Mouse (Mus musculus) forebrain, embryonic 11.5 days (tissue): Measurements from ENCODE around the gene Cptp. TPM values are rescaled to one million over a fixed set of nuclear protein-coding genes. Genes with fewer than 3 reads are reported as not detected.

ENCODE experiments used
- ATAC-seq: fragments of 200-750 bp; cut with Nextera tagmentation; replicated peaks from 2 replicates; pipeline ENCODE4 v1.8.0; 2017; ENCODE audit warnings: moderate TSS enrichment; ENCODE audit not compliant: low FRiP score
- DNase-seq: peaks from one replicate; pipeline ENCODE4 v3.0.0-alpha.2; 2017; ENCODE audit warnings: low spot score
- H3K27ac ChIP-seq: fragments of 300-500 bp; sonication (generic); 2 replicates; pipeline ENCODE4 v1.5.1; 2014; ENCODE audit warnings: low read depth, low read length
- H3K27me3 ChIP-seq: fragments of 300-500 bp; sonication (generic); 2 replicates; pipeline ENCODE4 v1.6.1; 2014; ENCODE audit warnings: mild to moderate bottlenecking, low read length, mixed read lengths; ENCODE audit not compliant: control insufficient read depth, insufficient read depth
- H3K36me3 ChIP-seq: fragments of 300-500 bp; sonication (generic); 2 replicates; pipeline ENCODE4 v1.6.1; 2014; ENCODE audit warnings: mild to moderate bottlenecking, low read length, moderate library complexity, mixed read lengths; ENCODE audit not compliant: control insufficient read depth, insufficient read depth
- H3K4me1 ChIP-seq: fragments of 300-500 bp; sonication (generic); replicated peaks from 2 replicates; pipeline ENCODE4 v1.6.1; 2014; ENCODE audit warnings: low read length, mixed read lengths; ENCODE audit not compliant: control insufficient read depth, insufficient read depth
- H3K4me2 ChIP-seq: fragments of 300-500 bp; sonication (generic); 2 replicates; pipeline ENCODE4 v1.6.1; 2014; ENCODE audit warnings: low read depth, mild to moderate bottlenecking, low read length, moderate library complexity, mixed read lengths; ENCODE audit not compliant: severe bottlenecking
- H3K4me3 ChIP-seq: fragments of 300-500 bp; sonication (generic); 2 replicates; pipeline ENCODE4 v1.5.1; 2014; ENCODE audit warnings: low read depth, low read length
- H3K9ac ChIP-seq: fragments of 300-500 bp; sonication (generic); 2 replicates; pipeline ENCODE4 v1.6.1; 2014; ENCODE audit warnings: low read length
- H3K9me3 ChIP-seq: fragments of 300-500 bp; sonication (generic); 2 replicates; pipeline ENCODE4 v1.6.1; 2016; ENCODE audit warnings: low read length, mixed read lengths; ENCODE audit not compliant: control insufficient read depth
- WGBS: fragments of 180-500 bp; shearing (Covaris S2); extraction: QIAGEN DNeasy Blood & Tissue Kit; methylation state at CpG from one replicate; pipeline ENCODE4 v1.1.7; 2014; 5-methylcytosine and 5-hydroxymethylcytosine counted together
- polyA plus RNA-seq: library from polyadenylated mRNA; unstranded; fragments of >200 nt; fragmentation: Nextera tagmentation; extraction: Ambion mirVana; gene quantifications from 2 replicates; pipeline ENCODE4 v1.2.1, GENCODE M21; 2014

Cptp gene
- polyA plus RNA-seq, 1 experiment from 2014 or later, result 22.3 TPM

DNA sequence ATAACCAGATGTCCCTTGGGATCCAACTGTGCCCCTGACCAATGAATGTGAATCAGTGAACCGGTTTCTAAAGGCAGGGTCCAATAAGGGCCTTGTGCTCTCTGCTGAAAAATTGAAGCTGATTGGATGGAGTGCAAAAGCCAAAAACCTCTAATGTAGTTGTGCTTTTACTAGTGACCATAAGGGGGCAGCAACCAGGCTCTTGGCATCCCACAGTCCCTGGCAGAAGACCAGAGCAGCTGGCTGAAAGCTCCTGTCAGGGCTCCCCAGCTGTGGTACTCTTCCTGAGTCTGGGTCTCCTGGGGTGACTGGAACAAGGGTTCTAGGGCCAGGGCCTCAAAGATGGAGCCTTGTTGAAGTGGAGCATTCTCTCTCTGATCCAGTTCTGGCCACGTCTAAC lies 35.4 kb downstream of the Cptp start:
- 40% methylated on average over 2 of the region's 2 CpGs for WGBS
- no peak overlapping the region for H3K4me3 ChIP-seq
- no peak overlapping the region for H3K9ac ChIP-seq
- peaks cover 12% of the 10 kb centered on the region for H3K4me1 ChIP-seq
- H3K36me3 ChIP-seq, result no peaks in the 10 kb centered on the region; the same call in 1 of the 2 replicates
- H3K27ac ChIP-seq, result no peak overlapping the region
- ATAC-seq (peak; percentile 15), DNase-seq (peak; percentile 79)
- no peak overlapping the region for H3K4me2 ChIP-seq
- no peaks in the 10 kb centered on the region for H3K9me3 ChIP-seq
- no peaks in the 10 kb centered on the region for H3K27me3 ChIP-seq

DNA sequence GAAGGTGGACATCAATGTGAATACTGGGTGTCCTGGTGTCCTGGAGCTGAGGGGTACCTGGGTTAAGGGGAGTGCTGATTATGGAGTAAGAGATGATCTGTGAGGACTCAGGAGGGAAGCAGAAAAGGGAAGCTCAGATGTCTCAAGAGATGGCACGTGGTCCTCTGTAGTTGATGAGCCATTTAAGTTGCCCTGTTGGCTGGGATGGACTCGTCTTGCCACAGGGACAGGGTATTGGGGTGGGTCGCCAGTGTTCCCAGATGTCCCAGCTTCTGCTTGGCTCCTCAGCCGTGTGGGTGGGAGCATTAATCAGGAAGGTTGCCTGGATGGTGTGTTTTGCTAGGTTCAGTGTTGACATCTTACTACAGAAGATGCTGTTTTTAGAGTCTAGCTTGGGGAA lies 36.0 kb downstream of the Cptp start:
- peaks cover 12% of the 10 kb centered on the region for H3K4me1 ChIP-seq
- ATAC-seq (no peak), DNase-seq (no peak)
- H3K36me3 ChIP-seq, result no peaks in the 10 kb centered on the region; the same call in 1 of the 2 replicates
- no peak overlapping the region for H3K9ac ChIP-seq
- 83% methylated on average over 4 of the region's 4 CpGs for WGBS
- H3K27me3 ChIP-seq, result no peaks in the 10 kb centered on the region
- H3K4me2 ChIP-seq, result no peak overlapping the region
- no peak overlapping the region for H3K4me3 ChIP-seq
- no peaks in the 10 kb centered on the region for H3K9me3 ChIP-seq
- no peak overlapping the region for H3K27ac ChIP-seq

DNA sequence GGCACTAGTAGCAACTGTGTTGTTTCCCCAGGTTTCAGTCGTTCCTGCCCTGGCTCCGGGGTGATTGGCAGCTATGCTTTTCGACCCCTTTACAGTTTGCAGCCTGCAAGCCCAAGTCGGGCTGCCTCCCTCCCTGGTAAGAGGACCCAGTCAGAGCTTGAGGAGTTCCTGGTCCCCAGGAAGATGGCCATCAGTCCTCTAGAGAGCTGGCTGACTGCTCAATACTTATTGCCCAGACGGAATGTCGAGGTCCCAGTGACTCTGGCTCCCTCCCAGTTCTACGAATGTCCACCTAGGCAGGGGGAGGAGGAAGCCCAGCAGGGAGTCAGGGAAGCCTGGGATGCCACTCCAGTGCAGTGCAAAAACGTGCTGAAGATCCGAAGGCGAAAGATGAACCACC lies 36.9 kb downstream of the Cptp start:
- DNase-seq (no peak), ATAC-seq (no peak)
- H3K36me3 ChIP-seq, result no peaks in the 10 kb centered on the region; the same call in 1 of the 2 replicates
- H3K9ac ChIP-seq, result peak overlapping the region; percentile 88
- H3K27ac ChIP-seq, result no peak overlapping the region
- no peaks in the 10 kb centered on the region for H3K27me3 ChIP-seq
- WGBS, result 56% methylated on average over 10 of the region's 10 CpGs
- H3K9me3 ChIP-seq, result no peaks in the 10 kb centered on the region
- H3K4me1 ChIP-seq, result peaks cover 12% of the 10 kb centered on the region
- peak overlapping the region; percentile 97 for H3K4me2 ChIP-seq
- H3K4me3 ChIP-seq, result peak overlapping the region; percentile 87

- WGBS, result 1% methylated on average over 25 of the region's 25 CpGs
- Histone ChIP-seq H3K9ac (peak overlapping the region; percentile 88), H3K4me2 (peak overlapping the region; percentile 97), H3K4me3 (peak overlapping the region; percentile 87), H3K27me3 (no peaks in the 10 kb centered on the region), H3K27ac (peak overlapping the region; percentile 79), H3K36me3 (peaks cover 2% of the 10 kb centered on the region; the same call in 1 of the 2 replicates), H3K4me1 (peaks cover 12% of the 10 kb centered on the region), H3K9me3 (no peaks in the 10 kb centered on the region)
- no peak for ATAC-seq
- DNase-seq, result peak; percentile 67
Observed at GRCm38 (mm10) chr4:155831831-155832230, 37.4 kb downstream of the Cptp start.

DNA sequence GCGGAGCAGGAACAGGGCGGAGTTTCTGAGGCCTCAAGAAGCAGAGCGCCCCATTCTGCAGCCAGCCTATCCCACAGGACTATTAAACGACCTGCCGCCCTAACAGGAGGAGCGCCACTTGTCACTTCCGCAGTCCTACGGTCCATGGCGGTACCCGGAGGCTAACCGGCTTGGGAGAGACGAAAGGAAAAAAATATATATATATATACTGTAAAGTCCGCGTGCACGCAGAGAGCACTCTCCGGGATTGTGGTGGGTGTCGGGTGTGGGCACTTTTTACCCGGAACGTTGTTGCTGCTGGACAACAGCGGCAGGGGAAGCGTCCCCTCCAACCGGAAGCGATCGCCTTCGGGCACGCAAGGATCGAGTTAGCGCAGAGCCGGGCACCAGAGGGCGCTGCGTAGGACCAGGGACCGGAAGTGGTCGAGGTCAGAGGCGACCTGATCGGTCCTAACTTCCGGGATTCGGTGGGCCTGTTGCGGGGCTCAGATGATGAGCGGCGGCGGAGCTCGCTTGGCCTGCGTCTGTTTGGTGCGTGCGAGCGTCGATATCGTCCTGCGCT lies 38.0 kb downstream of the Cptp start, which contains the start of gene Aurkaip1:
Gene Aurkaip1, plus strand, starts transcription at position 68 of the 562 bp plus-strand sequence.
- H3K27me3 ChIP-seq, result no peaks in the 10 kb centered on the region
- peaks cover 12% of the 10 kb centered on the region for H3K4me1 ChIP-seq
- no peaks in the 10 kb centered on the region for H3K9me3 ChIP-seq
- WGBS, result under 1% methylated on average over 49 of the region's 49 CpGs
- H3K27ac ChIP-seq, result peak within 1 kb of the TSS; percentile 79
- ATAC-seq (peak; percentile 94), DNase-seq (peak; percentile 98)
- peak within 1 kb of the TSS; percentile 87 for H3K4me3 ChIP-seq
- H3K36me3 ChIP-seq, result peaks cover 4% of the 10 kb centered on the region; the same call in 1 of the 2 replicates
- peak within 1 kb of the TSS; percentile 88 for H3K9ac ChIP-seq
- peak within 1 kb of the TSS; percentile 97 for H3K4me2 ChIP-seq

DNA sequence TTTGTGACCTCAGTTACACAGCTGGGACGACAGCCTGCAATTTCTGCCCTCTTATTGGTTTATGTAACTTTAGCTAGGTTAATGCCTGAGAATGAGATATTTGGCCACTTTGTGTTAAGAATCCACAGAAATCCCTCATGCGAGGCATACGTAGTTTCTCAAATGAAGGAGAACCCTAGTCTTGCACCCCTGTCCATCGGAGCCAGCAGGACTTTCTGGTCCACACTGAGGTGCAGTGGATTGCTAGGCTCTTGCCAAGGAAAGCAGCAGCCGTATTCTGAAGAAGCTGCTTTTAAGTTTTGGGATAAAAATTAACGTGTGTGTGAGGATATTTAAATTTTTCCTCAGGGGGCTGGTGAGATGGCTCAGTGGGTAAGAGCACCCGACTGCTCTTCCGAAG lies 38.6 kb downstream of the Cptp start:
- Histone ChIP-seq H3K36me3 (peaks cover 4% of the 10 kb centered on the region; the same call in 1 of the 2 replicates), H3K4me2 (peak overlapping the region; percentile 97; the same call in 1 of the 2 replicates), H3K9ac (no peak overlapping the region; the same call in 1 of the 2 replicates), H3K27ac (peak overlapping the region; percentile 79; the same call in 1 of the 2 replicates), H3K4me3 (peak overlapping the region; percentile 87), H3K27me3 (no peaks in the 10 kb centered on the region), H3K9me3 (no peaks in the 10 kb centered on the region), H3K4me1 (peaks cover 12% of the 10 kb centered on the region)
- no peak for DNase-seq
- ATAC-seq, result no peak
- WGBS, result 57% methylated on average over 8 of the region's 8 CpGs

- Histone ChIP-seq H3K27me3 (no peaks in the 10 kb centered on the region), H3K27ac (no peak overlapping the region), H3K4me3 (no peak overlapping the region), H3K9ac (no peak overlapping the region), H3K36me3 (peaks cover 11% of the 10 kb centered on the region; the same call in 1 of the 2 replicates), H3K4me2 (no peak overlapping the region), H3K9me3 (no peaks in the 10 kb centered on the region), H3K4me1 (peaks cover 12% of the 10 kb centered on the region)
- ATAC-seq (no peak), DNase-seq (no peak)
- 95% methylated on average over 4 of the region's 4 CpGs for WGBS
Observed at GRCm38 (mm10) chr4:155829866-155830265, 39.4 kb downstream of the Cptp start.

GRCm38 (mm10) chr4:155823443-155823842 lies 45.8 kb downstream of the Cptp start:
- H3K4me2 ChIP-seq, result no peak overlapping the region
- H3K27me3 ChIP-seq, result no peaks in the 10 kb centered on the region
- ATAC-seq (no peak), DNase-seq (no peak)
- H3K36me3 ChIP-seq, result peaks cover 37% of the 10 kb centered on the region
- H3K9ac ChIP-seq, result no peak overlapping the region
- H3K4me1 ChIP-seq, result no peaks in the 10 kb centered on the region
- no peaks in the 10 kb centered on the region for H3K9me3 ChIP-seq
- no peak overlapping the region for H3K4me3 ChIP-seq
- no peak overlapping the region for H3K27ac ChIP-seq
- WGBS, result 96% methylated on average over 16 of the region's 16 CpGs

DNA sequence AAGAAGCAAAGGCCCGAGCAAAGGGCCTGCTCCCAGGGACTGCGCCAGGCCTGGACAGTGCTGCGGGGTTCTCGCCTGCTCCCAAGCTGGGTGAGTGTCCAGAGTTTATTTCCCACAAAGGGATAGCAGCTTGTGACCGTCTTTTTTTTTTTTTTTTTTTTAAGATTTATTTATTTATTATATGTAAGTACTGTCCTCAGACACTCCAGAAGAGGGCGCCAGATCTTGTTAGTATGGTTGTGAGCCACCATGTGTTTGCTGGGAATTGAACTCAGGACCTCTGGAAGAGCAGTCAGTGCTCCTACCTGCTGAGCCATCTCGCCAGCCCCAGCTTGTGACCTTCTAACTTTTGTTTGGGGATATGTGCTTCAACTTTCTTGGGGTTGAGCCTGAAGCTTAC lies 48.2 kb downstream of the Cptp start:
- no peaks in the 10 kb centered on the region for H3K9me3 ChIP-seq
- DNase-seq (no peak), ATAC-seq (no peak)
- H3K4me1 ChIP-seq, result no peaks in the 10 kb centered on the region
- H3K27ac ChIP-seq, result no peak overlapping the region
- H3K4me3 ChIP-seq, result no peak overlapping the region
- WGBS, result 87% methylated on average over 7 of the region's 7 CpGs
- H3K27me3 ChIP-seq, result no peaks in the 10 kb centered on the region
- H3K4me2 ChIP-seq, result no peak overlapping the region
- no peak overlapping the region for H3K9ac ChIP-seq
- peaks cover 43% of the 10 kb centered on the region for H3K36me3 ChIP-seq
